Comparison of ENCODE assay signal across 9 mouse cellular contexts in the genomic region with DNA sequence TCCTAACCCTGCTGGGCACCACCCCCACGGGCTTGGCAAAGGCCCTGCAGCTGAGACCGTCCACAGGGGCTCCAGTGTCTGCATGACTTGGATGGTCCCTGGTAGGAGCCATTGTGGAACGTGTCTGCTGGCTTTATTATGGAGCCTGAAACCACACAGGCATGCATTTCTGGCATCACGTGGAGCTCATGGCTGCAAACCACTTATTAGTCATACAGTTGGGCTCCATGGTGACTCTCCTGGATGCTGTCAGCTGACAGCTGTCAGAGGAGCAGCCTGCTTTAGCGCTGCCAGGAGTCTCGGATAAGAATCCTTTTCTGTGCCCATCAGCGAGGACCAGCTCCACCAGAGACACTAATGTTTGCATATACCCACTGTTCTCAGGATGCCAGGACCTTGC. TPM values are rescaled to one million over a fixed set of nuclear protein-coding genes. Genes with fewer than 3 reads are reported as not detected.
DNase-seq lines count a peak whose midpoint lies in the region; ATAC-seq and TF ChIP-seq lines count a peak whose summit lies in the region.
"Had no signal": no experiment of that assay in that cellular context is flagged by ENCODE, and none has a peak within 500 bp of the region (broad histone marks: within the 10 kb centered on the region; RNA-seq: fewer than 3 reads in every experiment).

No protein-coding gene starts in this region.

- peak; percentile 54 for DNase-seq in right cerebral cortex, adult 18-20 months
- no peak for DNase-seq in right cerebral cortex, postnatal 14 days
- peak; percentile 61 for DNase-seq in forebrain, postnatal 0 days
- DNase-seq in layer of hippocampus, adult 18-20 months (ENCODE audit: low spot score in 2 of 2), result peak; percentile 74 to 86
- no peak for DNase-seq in kidney, postnatal 14 days

- H3K4me1 ChIP-seq in forebrain, postnatal 0 days (ENCODE audit: insufficient read depth), result no peaks in the 10 kb centered on the region
- H3K4me1 ChIP-seq: limb, embryonic 13.5 days had no signal

- no peak for TF ChIP-seq CTCF in forebrain, postnatal 0 days (IDR thresholded peaks at IDR 0.05; ENCODE audit: low read depth)

- H3K9me3 ChIP-seq in forebrain, postnatal 0 days (ENCODE audit: low read length), result no peaks in the 10 kb centered on the region
- H3K9me3 ChIP-seq: limb, embryonic 13.5 days had no signal

- H3K4me3 ChIP-seq in forebrain, postnatal 0 days (ENCODE audit: low read depth, low read length), result no peak overlapping the region
- H3K4me3 ChIP-seq: limb, embryonic 13.5 days had no signal

- H3K36me3 ChIP-seq in forebrain, postnatal 0 days (ENCODE audit: insufficient read depth), result peaks cover 80% of the 10 kb centered on the region

- no peaks in the 10 kb centered on the region for H3K27me3 ChIP-seq in forebrain, postnatal 0 days (ENCODE audit: insufficient read depth, low read length)
- H3K27me3 ChIP-seq: limb, embryonic 13.5 days had no signal

- no peak overlapping the region for H3K4me2 ChIP-seq in forebrain, postnatal 0 days (ENCODE audit: low read depth)
- H3K4me2 ChIP-seq: limb, embryonic 13.5 days had no signal

- H3K9ac ChIP-seq in forebrain, postnatal 0 days, result no peak overlapping the region
- H3K9ac ChIP-seq: limb, embryonic 13.5 days had no signal

- peak overlapping the region; percentile 45; the same call in 1 of the 2 replicates for H3K27ac ChIP-seq in forebrain, postnatal 0 days (ENCODE audit: low read depth, low read length)
- H3K27ac ChIP-seq: limb, embryonic 13.5 days had no signal

- ATAC-seq in forebrain, postnatal 0 days, result peak; percentile 75
- no peak for ATAC-seq in erythroid progenitor cell, adult 5-6 weeks (replicated peaks; ENCODE audit: low FRiP score, poor library complexity, severe bottlenecking)
- ATAC-seq in megakaryocyte, adult 5-6 weeks (ENCODE audit: poor library complexity, severe bottlenecking), result no peak

- WGBS in forebrain, postnatal 0 days, result 68% methylated on average over 7 of the region's 7 CpGs

RNA-seq across cellular contexts. Expression of a gene that starts 7.4 kb away (rescaled TPM):
- total RNA-seq in forebrain, postnatal 0 days (2014; rRNA removed), result 72.6 and 77.8 TPM in 2 replicates
- 101 and 130 TPM in 2 replicates for polyA plus RNA-seq in forebrain, postnatal 0 days (2015; fragmentation: Nextera tagmentation; extraction: Ambion mirVana)
- 10 to 100 TPM; 76.9 to 81.5 TPM for total RNA-seq in layer of hippocampus, adult 18-20 months (2021)
- 19.5 and 23.9 TPM in 2 replicates for total RNA-seq in erythroid progenitor cell, adult 5-6 weeks (2015; ENCODE audit: low replicate concordance)
- total RNA-seq in erythroid progenitor cell, adult 5-6 weeks (2017; ENCODE audit: low replicate concordance), result 23.1 and 26.2 TPM in 2 replicates
- total RNA-seq in megakaryocyte, adult 5-6 weeks (2015), result 84.5 and 90.0 TPM in 2 replicates
- 176 and 179 TPM in 2 replicates for total RNA-seq in megakaryocyte, adult 5-6 weeks (2017)

RNA-seq across cellular contexts. Expression of a gene that starts 7.8 kb away (rescaled TPM):
- total RNA-seq in forebrain, postnatal 0 days (2014; rRNA removed), result 0.38 and 3.5 TPM in 2 replicates
- polyA plus RNA-seq in forebrain, postnatal 0 days (2015; fragmentation: Nextera tagmentation; extraction: Ambion mirVana), result 3.3 and 3.5 TPM in 2 replicates
- total RNA-seq in layer of hippocampus, adult 18-20 months (2021), result 10 to 100 TPM; 11.6 to 17.7 TPM
- total RNA-seq in erythroid progenitor cell, adult 5-6 weeks (2015; ENCODE audit: low replicate concordance), result not detected in 2 replicates
- total RNA-seq in erythroid progenitor cell, adult 5-6 weeks (2017; ENCODE audit: low replicate concordance), result not detected in 2 replicates
- total RNA-seq in megakaryocyte, adult 5-6 weeks (2015), result not detected in 2 replicates
- not detected in 2 replicates for total RNA-seq in megakaryocyte, adult 5-6 weeks (2017)
- total RNA-seq: common myeloid progenitor, adult 5-6 weeks had no signal

RNA-seq across cellular contexts. Expression of a gene that starts 33.5 kb away (rescaled TPM):
- 39.6 and 48.1 TPM in 2 replicates for total RNA-seq in forebrain, postnatal 0 days (2014; rRNA removed)
- 28.4 and 33.4 TPM in 2 replicates for polyA plus RNA-seq in forebrain, postnatal 0 days (2015; fragmentation: Nextera tagmentation; extraction: Ambion mirVana)
- total RNA-seq in layer of hippocampus, adult 18-20 months (2021), result 10 to 100 TPM; 74.4 to 80.6 TPM
- 5.4 TPM in 2 replicates for total RNA-seq in erythroid progenitor cell, adult 5-6 weeks (2015; ENCODE audit: low replicate concordance)
- 4.9 and 15.3 TPM in 2 replicates for total RNA-seq in erythroid progenitor cell, adult 5-6 weeks (2017; ENCODE audit: low replicate concordance)
- total RNA-seq in megakaryocyte, adult 5-6 weeks (2015), result 4.1 and 4.5 TPM in 2 replicates
- 7.5 and 8.7 TPM in 2 replicates for total RNA-seq in megakaryocyte, adult 5-6 weeks (2017)

RNA-seq across cellular contexts. Expression of a gene that starts 42.1 kb away (rescaled TPM):
- total RNA-seq in forebrain, postnatal 0 days (2014; rRNA removed), result 7.5 and 9.7 TPM in 2 replicates
- 4.6 and 6.0 TPM in 2 replicates for polyA plus RNA-seq in forebrain, postnatal 0 days (2015; fragmentation: Nextera tagmentation; extraction: Ambion mirVana)
- 10 to 100 TPM in 1 of 2 experiments, 1 to 10 TPM in 1; 9.6 to 11.0 TPM for total RNA-seq in layer of hippocampus, adult 18-20 months (2021)
- 2.5 and 11.2 TPM in 2 replicates for total RNA-seq in erythroid progenitor cell, adult 5-6 weeks (2015; ENCODE audit: low replicate concordance)
- total RNA-seq in erythroid progenitor cell, adult 5-6 weeks (2017; ENCODE audit: low replicate concordance), result 1.3 and 10.4 TPM in 2 replicates
- 10.4 and 10.7 TPM in 2 replicates for total RNA-seq in megakaryocyte, adult 5-6 weeks (2015)
- 6.0 and 8.8 TPM in 2 replicates for total RNA-seq in megakaryocyte, adult 5-6 weeks (2017)

Comparison
In these comparisons a context has a peak if more than half of its experiments do, and no peak if none do; other contexts are left out.
1. DNase-seq: peak in right cerebral cortex, adult 18-20 months (single experiment), forebrain, postnatal 0 days (single experiment) and layer of hippocampus, adult 18-20 months (2 of 2); none in right cerebral cortex, postnatal 14 days (single experiment) and kidney, postnatal 14 days (single experiment).